Mouse (Mus musculus): ENCODE results near the gene Arhgef6. TPM values are rescaled to one million over a fixed set of nuclear protein-coding genes. Genes with fewer than 3 reads are reported as not detected.

Gene Arhgef6
- total RNA-seq, 2 experiments from 2014 or later = 5.9 to 6.4 TPM

GRCm38 (mm10) chrX:57304784-57305287 is 33.7 kb downstream of the Arhgef6 start:
- DNase-seq = no peak
- intact Hi-C loops (cut with DNase I) = no loop called here

GRCm38 (mm10) chrX:57303188-57303878 is 35.2 kb downstream of the Arhgef6 start:
- DNase-seq = no peak
- intact Hi-C loops (cut with DNase I) = no loop called here

- no peak for DNase-seq
- intact Hi-C loops (cut with DNase I) = no loop called here
Measured at GRCm38 (mm10) chrX:57298946-57299345, 39.6 kb downstream of the Arhgef6 start.

- DNase-seq = no peak
- intact Hi-C loops (cut with DNase I) = no loop called here
Measured at GRCm38 (mm10) chrX:57288458-57288857, 50.1 kb downstream of the Arhgef6 start.

GRCm38 (mm10) chrX:57286281-57286680 is 52.2 kb downstream of the Arhgef6 start:
- intact Hi-C loops (cut with DNase I) = no loop called here
- no peak for DNase-seq

- intact Hi-C loops (cut with DNase I) = no loop called here
- DNase-seq = no peak
Measured at GRCm38 (mm10) chrX:57282184-57282583, 56.3 kb downstream of the Arhgef6 start.

GRCm38 (mm10) chrX:57277560-57278335 is 60.8 kb downstream of the Arhgef6 start:
- intact Hi-C loops (cut with DNase I) = no loop called here
- no peak for DNase-seq

- no peak for DNase-seq
- intact Hi-C loops (cut with DNase I) = no loop called here
Measured at GRCm38 (mm10) chrX:57263515-57263914, 75.0 kb downstream of the Arhgef6 start.

- intact Hi-C loops (cut with DNase I) = no loop called here
Measured at GRCm38 (mm10) chrX:57260744-57261143, 77.8 kb downstream of the Arhgef6 start.

GRCm38 (mm10) chrX:57253329-57254055 is 85.0 kb downstream of the Arhgef6 start:
- no peak for DNase-seq
- intact Hi-C loops (cut with DNase I) = no loop called here

More at GRCm38 (mm10) chrX:57260744-57261143, 77.8 kb downstream of the Arhgef6 start:
- no peak for DNase-seq

GRCm38 (mm10) chrX:57238572-57238971 is 100.0 kb downstream of the Arhgef6 start:
- no peak for DNase-seq
- intact Hi-C loops (cut with DNase I) = no loop called here

GRCm38 (mm10) chrX:57235982-57236381 is 102.5 kb downstream of the Arhgef6 start:
- intact Hi-C loops (cut with DNase I) = no loop called here
- DNase-seq = no peak

- DNase-seq = no peak
- intact Hi-C loops (cut with DNase I) = no loop called here
Measured at GRCm38 (mm10) chrX:57233596-57233995, 104.9 kb downstream of the Arhgef6 start.

GRCm38 (mm10) chrX:57228178-57228577 is 110.4 kb downstream of the Arhgef6 start:
- no peak for DNase-seq
- intact Hi-C loops (cut with DNase I) = no loop called here

GRCm38 (mm10) chrX:57223301-57223700 is 115.2 kb downstream of the Arhgef6 start:
- intact Hi-C loops (cut with DNase I) = no loop called here
- DNase-seq = peak; percentile 5

- no peak for DNase-seq
- intact Hi-C loops (cut with DNase I) = no loop called here
Measured at GRCm38 (mm10) chrX:57221881-57222280, 116.6 kb downstream of the Arhgef6 start.

GRCm38 (mm10) chrX:57219563-57219962 is 119.0 kb downstream of the Arhgef6 start:
- intact Hi-C loops (cut with DNase I) = no loop called here
- DNase-seq = no peak

GRCm38 (mm10) chrX:57216271-57216670 is 122.3 kb downstream of the Arhgef6 start:
- no peak for DNase-seq
- intact Hi-C loops (cut with DNase I) = no loop called here

GRCm38 (mm10) chrX:57215495-57215894 is 123.0 kb downstream of the Arhgef6 start:
- no peak for DNase-seq
- intact Hi-C loops (cut with DNase I) = no loop called here

GRCm38 (mm10) chrX:57212862-57213261 is 125.7 kb downstream of the Arhgef6 start:
- intact Hi-C loops (cut with DNase I) = no loop called here
- no peak for DNase-seq

GRCm38 (mm10) chrX:57211876-57212275 is 126.7 kb downstream of the Arhgef6 start, which contains the start of gene Cd40lg:
Cd40lg (plus strand) TSS chrX:57212143.
- DNase-seq = no peak
- intact Hi-C loops (cut with DNase I) = no loop called here

Measured in left cerebral cortex, postnatal 4 days (tissue).